Mouse (Mus musculus) lung, postnatal 0 days (tissue): Measurements from ENCODE around the gene Tmem202.

Source experiments
- CTCF ChIP-seq: IDR thresholded peaks from 2 replicates; pipeline ENCODE4 v1.5.1; 2016; ENCODE audit warnings: antibody characterized with exemption, mild to moderate bottlenecking
- EP300 ChIP-seq: IDR thresholded peaks from 2 replicates; pipeline ENCODE4 v1.6.1; 2016; ENCODE audit warnings: antibody characterized with exemption, mild to moderate bottlenecking, control low read depth

GRCm38 (mm10) chr9:59544739-59545138, 5.1 kb upstream of the Tmem202 start:
- no peak for TF ChIP-seq EP300
- no peak for TF ChIP-seq CTCF
